Mouse (Mus musculus) bone marrow macrophage, adult 2 months (primary cell): Measurements from ENCODE around the gene Smg6. TPM values are rescaled to one million over a fixed set of nuclear protein-coding genes. Genes with fewer than 3 reads are reported as not detected.
"Not testable (repeated sequence)": the region's sequence is repeated elsewhere in the genome, so short reads cannot be mapped to it uniquely, and the experiment has no call there.

Experiments used
- H3K27ac ChIP-seq: 2 replicates; pipeline ENCODE4 v1.5.1; 2012; ENCODE audit warnings: low read depth, low read length; ENCODE audit not compliant: insufficient read depth
- H3K4me1 ChIP-seq: 2 replicates; pipeline ENCODE4 v1.6.1; 2012; ENCODE audit warnings: low read length; ENCODE audit not compliant: control insufficient read depth, insufficient read depth
- H3K4me3 ChIP-seq: 2 replicates; pipeline ENCODE4 v1.5.1; 2012; ENCODE audit warnings: mild to moderate bottlenecking, low read length, moderate library complexity; ENCODE audit not compliant: insufficient read depth
- CTCF ChIP-seq: IDR thresholded peaks from 2 replicates; pipeline ENCODE4 v1.5.1; 2012; ENCODE audit warnings: low read depth, mild to moderate bottlenecking, low read length, moderate library complexity
- POLR2A ChIP-seq: IDR thresholded peaks from 2 replicates; pipeline ENCODE4 v1.6.1; 2012; ENCODE audit warnings: mild to moderate bottlenecking, low read depth, low read length, borderline replicate concordance
- polyA plus RNA-seq: library from polyadenylated mRNA; stranded (reverse); fragments of >200 nt; gene quantifications from 2 replicates; pipeline ENCODE4 v1.2.4, GENCODE M21; 2012; ENCODE audit not compliant: missing spikeins, insufficient read depth, insufficient read length

The Smg6 gene
- polyA plus RNA-seq, 1 experiment: 14.7 TPM

- TF ChIP-seq POLR2A: no peak
- TF ChIP-seq CTCF: no peak
- H3K4me1 ChIP-seq: peaks cover 15% of the 10 kb centered on the region
- no peak overlapping the region for H3K27ac ChIP-seq
- peak overlapping the region; percentile 74 for H3K4me3 ChIP-seq
Measured at GRCm38 (mm10) chr11:75173799-75174165, 248.2 kb downstream of the Smg6 start.

GRCm38 (mm10) chr11:75174574-75174973 lies 249.0 kb downstream of the Smg6 start:
- H3K27ac ChIP-seq, H3K4me3 ChIP-seq: not testable (repeated sequence)
- peaks cover 12% of the 10 kb centered on the region for H3K4me1 ChIP-seq

- Histone ChIP-seq H3K27ac (no peak overlapping the region), H3K4me1 (peaks cover 9% of the 10 kb centered on the region), H3K4me3 (peak overlapping the region; percentile 90)
- TF ChIP-seq CTCF (no peak), POLR2A (no peak)
Measured at GRCm38 (mm10) chr11:75178011-75178410, 252.4 kb downstream of the Smg6 start.

- Histone ChIP-seq H3K4me1 (peaks cover 7% of the 10 kb centered on the region), H3K4me3 (peak within 1 kb of the TSS; percentile 90), H3K27ac (0 out of 2 replicates have a peak within 1 kb of the TSS, but pooled peaks have one; percentile 24)
- TF ChIP-seq CTCF (peak; percentile 91), POLR2A (no peak)
Measured at GRCm38 (mm10) chr11:75178672-75179208, 253.1 kb downstream of the Smg6 start, which contains the start of gene Ovca2. Gene Ovca2 (minus strand): TSS chr11:75178835.

GRCm38 (mm10) chr11:75183917-75184570 lies 258.4 kb downstream of the Smg6 start:
- H3K4me3 ChIP-seq: no peak overlapping the region
- H3K27ac ChIP-seq: no peak overlapping the region
- TF ChIP-seq POLR2A (no peak), CTCF (no peak)
- no peaks in the 10 kb centered on the region for H3K4me1 ChIP-seq

GRCm38 (mm10) chr11:75184573-75184972 lies 258.9 kb downstream of the Smg6 start:
- H3K27ac ChIP-seq: no peak overlapping the region
- H3K4me3 ChIP-seq: no peak overlapping the region
- TF ChIP-seq POLR2A: no peak
- no peak for TF ChIP-seq CTCF
- H3K4me1 ChIP-seq: no peaks in the 10 kb centered on the region

- TF ChIP-seq CTCF: no peak
- H3K4me1 ChIP-seq: no peaks in the 10 kb centered on the region
- no peak overlapping the region for H3K27ac ChIP-seq
- H3K4me3 ChIP-seq: no peak overlapping the region
Measured at GRCm38 (mm10) chr11:75184986-75185385, 259.4 kb downstream of the Smg6 start.

GRCm38 (mm10) chr11:75189713-75190370 lies 264.2 kb downstream of the Smg6 start:
- Histone ChIP-seq H3K27ac (0 out of 2 replicates have a peak overlapping the region, but pooled peaks have one; percentile 5), H3K4me3 (peak overlapping the region; percentile 81), H3K4me1 (no peaks in the 10 kb centered on the region)
- TF ChIP-seq POLR2A (no peak), CTCF (no peak)

GRCm38 (mm10) chr11:75190371-75190724 lies 264.7 kb downstream of the Smg6 start:
- no peak overlapping the region for H3K27ac ChIP-seq

GRCm38 (mm10) chr11:75190905-75191441 lies 265.4 kb downstream of the Smg6 start, which contains the start of gene Dph1:
Gene Dph1 (minus strand): TSS chr11:75191241.
- no peak for TF ChIP-seq CTCF
- no peak for TF ChIP-seq POLR2A
- Histone ChIP-seq H3K27ac (0 out of 2 replicates have a peak within 1 kb of the TSS, but pooled peaks have one; percentile 5), H3K4me1 (peaks cover 3% of the 10 kb centered on the region; the same call in 1 of the 2 replicates), H3K4me3 (peak within 1 kb of the TSS; percentile 81)

More at GRCm38 (mm10) chr11:75190371-75190724, 264.7 kb downstream of the Smg6 start:
- H3K4me1 ChIP-seq: peaks cover 3% of the 10 kb centered on the region; the same call in 1 of the 2 replicates
- peak overlapping the region; percentile 81 for H3K4me3 ChIP-seq
- TF ChIP-seq CTCF (no peak), POLR2A (no peak)
